Mouse (Mus musculus) lung, embryonic 14.5 days (tissue): Measurements from ENCODE around the gene Them4. TPM values are rescaled to one million over a fixed set of nuclear protein-coding genes. Genes with fewer than 3 reads are reported as not detected.

Experiments used
- ATAC-seq: fragments of 200-750 bp; cut with Nextera tagmentation; 2 replicates; pipeline ENCODE4 v1.8.0; 2017; ENCODE audit warnings: mild to moderate bottlenecking, moderate TSS enrichment, moderate library complexity; ENCODE audit not compliant: insufficient read depth
- DNase-seq: peaks from one replicate; pipeline ENCODE4 v3.0.0-alpha.2; 2015
- H3K27ac ChIP-seq: fragments of 300-500 bp; sonication (generic); 2 replicates; pipeline ENCODE4 v1.5.1; 2014; ENCODE audit warnings: low read depth, mild to moderate bottlenecking, moderate library complexity
- H3K27me3 ChIP-seq: fragments of 300-500 bp; sonication (generic); 2 replicates; pipeline ENCODE4 v1.6.1; 2014; ENCODE audit warnings: low read length, control low read depth; ENCODE audit not compliant: insufficient read depth
- H3K36me3 ChIP-seq: fragments of 300-500 bp; sonication (generic); 2 replicates; pipeline ENCODE4 v1.6.1; 2014; ENCODE audit warnings: control low read depth; ENCODE audit not compliant: insufficient read depth
- H3K4me1 ChIP-seq: fragments of 300-500 bp; sonication (generic); 2 replicates; pipeline ENCODE4 v1.6.1; 2014; ENCODE audit warnings: antibody characterized with exemption, control low read depth; ENCODE audit not compliant: insufficient read depth
- H3K4me2 ChIP-seq: fragments of 300-500 bp; sonication (generic); 2 replicates; pipeline ENCODE4 v1.6.1; 2014; ENCODE audit warnings: mild to moderate bottlenecking
- H3K4me3 ChIP-seq: fragments of 300-500 bp; sonication (generic); 2 replicates; pipeline ENCODE4 v1.5.1; 2014; ENCODE audit warnings: low read depth, low read length
- H3K9ac ChIP-seq: fragments of 300-500 bp; sonication (generic); 2 replicates; pipeline ENCODE4 v1.6.1; 2014
- H3K9me3 ChIP-seq: fragments of 300-500 bp; sonication (generic); 2 replicates; pipeline ENCODE4 v1.6.1; 2016; ENCODE audit warnings: low read depth, low read length, control low read depth
- CTCF ChIP-seq: IDR thresholded peaks from 2 replicates; pipeline ENCODE4 v1.5.1; 2016; ENCODE audit warnings: antibody characterized with exemption, low read depth
- WGBS: fragments of 180-500 bp; shearing (Covaris S2); extraction: QIAGEN DNeasy Blood & Tissue Kit; methylation state at CpG from one replicate; pipeline ENCODE4 v1.1.7; 2014; 5-methylcytosine and 5-hydroxymethylcytosine counted together
- polyA plus RNA-seq: library from polyadenylated mRNA; unstranded; fragments of >200 nt; fragmentation: Nextera tagmentation; extraction: Ambion mirVana; gene quantifications from 2 replicates; pipeline ENCODE4 v1.2.1, GENCODE M21; 2014

Them4 gene
- polyA plus RNA-seq, 1 experiment from 2014 or later, result 9.7 TPM

- Histone ChIP-seq H3K27me3 (no peaks in the 10 kb centered on the region), H3K4me2 (peak overlapping the region; percentile 70), H3K9ac (peak overlapping the region; percentile 71; the same call in 1 of the 2 replicates), H3K9me3 (no peaks in the 10 kb centered on the region), H3K4me3 (peak overlapping the region; percentile 61), H3K27ac (no peak overlapping the region), H3K36me3 (no peaks in the 10 kb centered on the region), H3K4me1 (no peaks in the 10 kb centered on the region)
- ATAC-seq (no peak), DNase-seq (no peak)
- WGBS, result 63% methylated on average over 6 of the region's 6 CpGs
- TF ChIP-seq CTCF, result no peak
Observed at GRCm38 (mm10) chr3:94310911-94311310, 1.0 kb downstream of the Them4 start.

- ATAC-seq (no peak), DNase-seq (no peak)
- peak overlapping the region; percentile 70 for H3K4me2 ChIP-seq
- H3K27me3 ChIP-seq, result no peaks in the 10 kb centered on the region
- no peaks in the 10 kb centered on the region for H3K4me1 ChIP-seq
- 83% methylated on average over 4 of the region's 4 CpGs for WGBS
- no peak overlapping the region for H3K27ac ChIP-seq
- no peak for TF ChIP-seq CTCF
- H3K9ac ChIP-seq, result no peak overlapping the region
- no peak overlapping the region for H3K4me3 ChIP-seq
- no peaks in the 10 kb centered on the region for H3K9me3 ChIP-seq
- H3K36me3 ChIP-seq, result no peaks in the 10 kb centered on the region
Observed at GRCm38 (mm10) chr3:94311376-94311775, 1.5 kb downstream of the Them4 start.

- H3K27ac ChIP-seq, result no peak overlapping the region
- H3K27me3 ChIP-seq, result no peaks in the 10 kb centered on the region
- DNase-seq (peak; percentile 34), ATAC-seq (no peak)
- H3K36me3 ChIP-seq, result no peaks in the 10 kb centered on the region
- 42% methylated on average over 3 of the region's 3 CpGs for WGBS
- H3K4me2 ChIP-seq, result no peak overlapping the region
- no peaks in the 10 kb centered on the region for H3K4me1 ChIP-seq
- no peak overlapping the region for H3K4me3 ChIP-seq
- TF ChIP-seq CTCF, result peak; percentile 44
- H3K9ac ChIP-seq, result no peak overlapping the region
- no peaks in the 10 kb centered on the region for H3K9me3 ChIP-seq
Observed at GRCm38 (mm10) chr3:94328681-94329080, 18.8 kb downstream of the Them4 start.

- Histone ChIP-seq H3K27me3 (no peaks in the 10 kb centered on the region), H3K4me3 (no peak overlapping the region), H3K9ac (no peak overlapping the region), H3K9me3 (no peaks in the 10 kb centered on the region), H3K4me2 (no peak overlapping the region), H3K4me1 (no peaks in the 10 kb centered on the region), H3K27ac (no peak overlapping the region), H3K36me3 (no peaks in the 10 kb centered on the region)
- ATAC-seq (no peak), DNase-seq (no peak)
- 89% methylated on average over 4 of the region's 4 CpGs for WGBS
- no peak for TF ChIP-seq CTCF
Observed at GRCm38 (mm10) chr3:94334442-94334841, 24.6 kb downstream of the Them4 start.

- no peak for TF ChIP-seq CTCF
Observed at GRCm38 (mm10) chr3:94338522-94338921, 28.6 kb downstream of the Them4 start.

GRCm38 (mm10) chr3:94341959-94342422 lies 32.1 kb downstream of the Them4 start, which contains the start of gene Them5:
Gene Them5 (plus strand): TSS chr3:94342099.
- H3K27me3 ChIP-seq, result no peaks in the 10 kb centered on the region
- H3K36me3 ChIP-seq, result no peaks in the 10 kb centered on the region
- DNase-seq (peak; percentile 76), ATAC-seq (peak; percentile 41; the same call in 1 of the 2 replicates)
- H3K27ac ChIP-seq, result no peak within 1 kb of the TSS
- TF ChIP-seq CTCF, result no peak
- H3K4me2 ChIP-seq, result no peak within 1 kb of the TSS
- no peak within 1 kb of the TSS for H3K4me3 ChIP-seq
- no peaks in the 10 kb centered on the region for H3K4me1 ChIP-seq
- WGBS, result 31% methylated on average over 3 of the region's 3 CpGs
- no peaks in the 10 kb centered on the region for H3K9me3 ChIP-seq
- no peak within 1 kb of the TSS for H3K9ac ChIP-seq

More at GRCm38 (mm10) chr3:94338522-94338921, 28.6 kb downstream of the Them4 start:
- ATAC-seq (no peak), DNase-seq (no peak)
- no peaks in the 10 kb centered on the region for H3K4me1 ChIP-seq
- H3K27ac ChIP-seq, result no peak overlapping the region
- no peaks in the 10 kb centered on the region for H3K27me3 ChIP-seq
- H3K4me2 ChIP-seq, result no peak overlapping the region
- no peaks in the 10 kb centered on the region for H3K36me3 ChIP-seq
- WGBS, result 79% methylated on average over 3 of the region's 3 CpGs
- H3K4me3 ChIP-seq, result no peak overlapping the region
- H3K9me3 ChIP-seq, result no peaks in the 10 kb centered on the region
- no peak overlapping the region for H3K9ac ChIP-seq

GRCm38 (mm10) chr3:94342552-94342951 lies 32.7 kb downstream of the Them4 start:
- no peak for ATAC-seq
- no peak for DNase-seq
- no peak overlapping the region for H3K4me3 ChIP-seq
- no peaks in the 10 kb centered on the region for H3K36me3 ChIP-seq
- no peaks in the 10 kb centered on the region for H3K9me3 ChIP-seq
- no peak for TF ChIP-seq CTCF
- no peaks in the 10 kb centered on the region for H3K4me1 ChIP-seq
- no peak overlapping the region for H3K9ac ChIP-seq
- H3K27ac ChIP-seq, result no peak overlapping the region
- WGBS, result 45% methylated on average over 1 of the region's 1 CpGs
- no peaks in the 10 kb centered on the region for H3K27me3 ChIP-seq
- no peak overlapping the region for H3K4me2 ChIP-seq
